Mouse (Mus musculus): ENCODE measurements around the gene Dhrs2. TPM values are rescaled to one million over a fixed set of nuclear protein-coding genes. Genes with fewer than 3 reads are reported as not detected.

Dhrs2 gene
- polyA plus RNA-seq, 1 experiment from 2014 or later = not detected

DNA sequence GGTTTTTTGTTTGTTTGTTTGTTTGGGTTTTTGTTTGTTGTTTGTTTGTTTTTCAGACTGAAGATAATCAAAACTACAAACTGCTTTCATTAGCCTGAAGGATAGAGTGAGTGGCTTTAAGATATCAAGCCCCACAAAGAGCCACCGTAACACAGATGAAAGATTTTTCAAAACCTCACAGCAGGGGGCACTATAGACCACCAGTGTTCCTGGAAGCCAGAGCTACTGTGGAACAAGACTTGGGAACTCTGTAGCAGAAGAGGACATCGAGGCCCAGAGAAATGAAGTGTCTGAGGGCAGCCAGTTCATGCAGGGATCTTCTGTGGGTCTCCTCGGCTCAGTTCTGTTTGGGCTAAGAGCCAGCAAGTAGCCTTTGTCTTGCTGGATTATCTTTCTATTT is 49.4 kb downstream of the Dhrs2 start:
- H3K27ac ChIP-seq = no peak overlapping the region
- no peaks in the 10 kb centered on the region for H3K27me3 ChIP-seq
- H3K9ac ChIP-seq = no peak overlapping the region
- WGBS = 47% methylated on average over 3 of the region's 3 CpGs
- no peak overlapping the region for H3K4me2 ChIP-seq
- no peaks in the 10 kb centered on the region for H3K9me3 ChIP-seq (replicated peaks)
- no peak for ATAC-seq
- no peaks in the 10 kb centered on the region for H3K4me1 ChIP-seq
- H3K4me3 ChIP-seq = no peak overlapping the region
- H3K36me3 ChIP-seq (ENCODE audit: poor library complexity, severe bottlenecking) = no peaks in the 10 kb centered on the region

DNA sequence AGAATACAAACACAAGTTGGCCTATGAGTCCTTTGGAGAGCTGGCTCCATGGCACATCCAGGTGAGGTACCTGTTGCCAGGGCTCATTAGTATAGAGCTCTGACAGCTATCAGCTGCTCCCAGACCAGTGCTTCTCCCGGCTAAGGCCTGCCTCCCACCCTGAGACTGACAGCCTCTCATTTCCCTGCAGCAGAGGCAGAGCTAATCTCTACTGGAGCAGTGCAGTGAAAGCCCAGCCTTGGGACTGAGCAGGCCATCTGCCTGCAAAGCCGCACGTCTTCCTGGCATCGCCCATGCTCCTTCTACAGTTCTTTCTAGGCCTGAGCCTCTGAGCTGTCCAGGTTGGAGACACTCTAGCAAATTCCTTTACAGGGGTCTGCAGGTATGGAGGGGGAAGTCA is 51.2 kb downstream of the Dhrs2 start:
- no peak for ATAC-seq

GRCm38 (mm10) chr14:55274810-55275209 is 53.0 kb downstream of the Dhrs2 start:
- Histone ChIP-seq H3K36me3 (ENCODE audit: poor library complexity, severe bottlenecking) (no peaks in the 10 kb centered on the region), H3K4me3 (no peak overlapping the region), H3K27ac (no peak overlapping the region), H3K4me2 (no peak overlapping the region), H3K9ac (no peak overlapping the region), H3K27me3 (no peaks in the 10 kb centered on the region), H3K9me3 (replicated peaks) (no peaks in the 10 kb centered on the region), H3K4me1 (no peaks in the 10 kb centered on the region)
- ATAC-seq = no peak
- 91% methylated on average over 6 of the region's 6 CpGs for WGBS

More for the DNA sequence above, 51.2 kb downstream of the Dhrs2 start:
- Histone ChIP-seq H3K36me3 (ENCODE audit: poor library complexity, severe bottlenecking) (no peaks in the 10 kb centered on the region), H3K27ac (no peak overlapping the region), H3K9me3 (replicated peaks) (no peaks in the 10 kb centered on the region), H3K4me1 (no peaks in the 10 kb centered on the region), H3K4me2 (no peak overlapping the region), H3K27me3 (no peaks in the 10 kb centered on the region), H3K9ac (no peak overlapping the region), H3K4me3 (no peak overlapping the region)
- 86% methylated on average over 4 of the region's 4 CpGs for WGBS

DNA sequence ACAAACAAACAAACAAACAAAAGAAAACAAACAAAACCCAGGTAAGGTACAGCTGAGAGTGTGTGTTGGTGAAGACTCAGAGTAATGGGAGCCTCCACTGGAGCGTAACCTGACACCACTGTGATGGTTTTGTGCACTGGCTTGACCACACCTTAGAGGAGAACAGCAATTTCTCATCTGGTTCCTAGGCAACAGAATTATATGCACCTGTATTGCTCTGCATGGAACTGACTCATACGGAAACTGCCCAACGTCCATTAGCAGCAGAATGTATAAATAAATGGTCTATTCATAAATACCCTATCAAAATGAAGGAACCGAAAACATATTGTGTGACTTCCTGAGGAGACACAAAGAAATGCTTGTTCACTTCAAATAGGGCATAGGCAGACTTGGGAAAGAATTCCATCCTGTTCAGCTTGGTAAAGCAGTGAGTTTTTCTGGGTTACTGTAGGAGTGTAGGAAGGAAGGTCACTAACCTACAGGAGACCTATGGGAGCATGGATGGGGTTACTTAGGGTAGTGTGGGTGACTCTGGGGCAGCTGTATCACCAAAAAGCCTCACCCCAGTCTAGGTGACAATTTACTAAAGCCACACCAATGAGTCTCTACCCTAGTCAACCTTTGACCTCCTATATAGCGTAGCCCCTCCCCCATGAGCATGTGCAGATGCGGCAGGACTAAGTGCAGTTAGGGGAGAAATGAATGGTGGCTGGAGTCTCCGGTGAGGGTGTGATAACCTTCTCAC is 57.7 kb downstream of the Dhrs2 start:
- Histone ChIP-seq H3K27me3 (no peaks in the 10 kb centered on the region), H3K9me3 (replicated peaks) (no peaks in the 10 kb centered on the region), H3K4me3 (no peak overlapping the region), H3K27ac (no peak overlapping the region), H3K4me2 (no peak overlapping the region), H3K9ac (no peak overlapping the region), H3K36me3 (ENCODE audit: poor library complexity, severe bottlenecking) (no peaks in the 10 kb centered on the region), H3K4me1 (no peaks in the 10 kb centered on the region)
- no peak for ATAC-seq
- 88% methylated on average over 7 of the region's 7 CpGs for WGBS

Other genes with a start within 250 kb of the Dhrs2 start
- gene Gm17428, start 245.1 kb upstream of the Dhrs2 start, polyA plus RNA-seq (2015; fragmentation: Nextera tagmentation; extraction: Ambion mirVana) = not detected in 2 replicates
- 2.5 and 7.0 TPM in 2 replicates for gene Myh7, start 227.4 kb upstream of the Dhrs2 start, polyA plus RNA-seq (2015; fragmentation: Nextera tagmentation; extraction: Ambion mirVana)
- 81.2 and 86.4 TPM in 2 replicates for gene Ngdn, start 206.6 kb upstream of the Dhrs2 start, polyA plus RNA-seq (2015; fragmentation: Nextera tagmentation; extraction: Ambion mirVana)
- 26.7 and 28.0 TPM in 2 replicates for gene Zfhx2, start 129.7 kb upstream of the Dhrs2 start, polyA plus RNA-seq (2015; fragmentation: Nextera tagmentation; extraction: Ambion mirVana)
- gene Thtpa, start 127.2 kb upstream of the Dhrs2 start, polyA plus RNA-seq (2015; fragmentation: Nextera tagmentation; extraction: Ambion mirVana) = 39.0 and 42.0 TPM in 2 replicates
- 9.7 and 9.8 TPM in 2 replicates for gene Ap1g2, start 115.4 kb upstream of the Dhrs2 start, polyA plus RNA-seq (2015; fragmentation: Nextera tagmentation; extraction: Ambion mirVana)
- 17.5 and 17.7 TPM in 2 replicates for gene Jph4, start 105.1 kb upstream of the Dhrs2 start, polyA plus RNA-seq (2015; fragmentation: Nextera tagmentation; extraction: Ambion mirVana)